Mouse (Mus musculus): Measurements from ENCODE around the gene Ncam1. TPM values are rescaled to one million over a fixed set of nuclear protein-coding genes. Genes with fewer than 3 reads are reported as not detected.

The Ncam1 gene
- polyA plus RNA-seq, 1 experiment = 0.64 TPM

DNA sequence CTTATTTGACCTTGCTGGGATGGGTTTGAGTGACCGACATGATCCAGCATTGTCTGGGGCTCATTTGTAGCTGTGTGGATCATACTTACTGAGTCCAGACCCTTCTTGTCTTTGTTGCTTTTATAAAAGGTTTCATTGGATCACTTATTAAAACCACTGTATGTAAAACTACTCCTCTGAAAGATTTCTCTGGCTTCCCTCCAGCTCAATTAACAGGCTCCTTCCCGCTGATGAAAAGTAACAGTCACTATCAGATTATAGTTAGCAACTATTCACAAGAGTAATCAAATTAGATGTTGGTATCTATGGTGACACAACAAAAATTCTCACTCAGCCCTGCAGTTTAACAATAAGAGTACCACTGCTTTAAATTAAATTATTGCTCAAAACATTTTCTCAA lies 107.4 kb downstream of the Ncam1 start:
- DNase-seq (ENCODE audit: low read depth in 1 of 2, low spot score in 2 of 2) = no peak
- no peak overlapping the region for H3K4me3 ChIP-seq (ENCODE audit: extremely low read depth, insufficient read depth, insufficient read length)
- TF ChIP-seq CTCF (IDR thresholded peaks at IDR 0.05; ENCODE audit: extremely low read depth, insufficient read depth, insufficient read length, insufficient replicate concordance) = no peak
- 84% methylated on average over 2 of the region's 2 CpGs for WGBS
- no peaks in the 10 kb centered on the region for H3K36me3 ChIP-seq (ENCODE audit: control insufficient read depth, insufficient read depth, low read length)
- H3K27ac ChIP-seq (ENCODE audit: insufficient read depth, low read length) = no peak overlapping the region
- no peaks in the 10 kb centered on the region for H3K27me3 ChIP-seq (ENCODE audit: control insufficient read depth, insufficient read depth, low read length)
- no peaks in the 10 kb centered on the region for H3K4me1 ChIP-seq (ENCODE audit: control insufficient read depth, insufficient read depth, insufficient read length)

DNA sequence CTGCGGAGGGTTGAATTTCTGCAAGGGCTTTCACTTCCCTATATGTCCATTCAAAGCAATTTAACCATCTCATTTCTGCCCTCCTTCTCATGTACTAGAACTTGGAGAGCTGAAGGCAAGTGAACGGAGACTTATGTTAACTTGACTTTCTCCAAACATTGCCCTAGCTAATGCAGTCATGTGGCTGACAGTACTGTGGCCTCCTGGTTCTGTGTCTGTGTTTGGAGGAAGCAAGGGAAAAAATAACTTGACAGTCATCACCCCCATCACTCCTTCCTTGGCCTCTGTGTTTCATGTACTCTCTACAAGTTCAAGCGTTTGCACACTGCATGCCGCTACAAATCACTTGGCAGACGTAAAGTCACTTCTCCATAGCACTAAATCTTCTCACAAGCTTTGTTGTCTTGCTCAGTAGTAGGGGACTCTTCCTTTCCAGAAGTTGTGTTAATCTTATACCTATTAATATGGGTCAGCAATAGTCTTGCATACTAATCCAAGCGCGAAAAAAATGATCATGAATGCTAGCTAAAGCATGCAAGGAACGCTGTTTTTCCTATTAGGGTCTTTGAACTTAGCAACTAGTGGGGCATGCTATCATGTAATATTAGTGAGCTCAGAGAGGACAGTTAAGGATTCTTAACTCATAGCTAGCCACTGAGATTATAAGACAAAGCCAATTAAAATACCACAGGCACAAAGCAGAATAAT lies 115.0 kb downstream of the Ncam1 start:
- Histone ChIP-seq H3K36me3 (ENCODE audit: control insufficient read depth, insufficient read depth, low read length) (no peaks in the 10 kb centered on the region), H3K27me3 (ENCODE audit: control insufficient read depth, insufficient read depth, low read length) (no peaks in the 10 kb centered on the region), H3K27ac (ENCODE audit: insufficient read depth, low read length) (no peak overlapping the region), H3K4me3 (ENCODE audit: extremely low read depth, insufficient read depth, insufficient read length) (no peak overlapping the region), H3K4me1 (ENCODE audit: control insufficient read depth, insufficient read depth, insufficient read length) (no peaks in the 10 kb centered on the region)
- no peak for TF ChIP-seq POLR2A (IDR thresholded peaks at IDR 0.05; ENCODE audit: low read depth, low read length)
- TF ChIP-seq CTCF (IDR thresholded peaks at IDR 0.05; ENCODE audit: extremely low read depth, insufficient read depth, insufficient read length, insufficient replicate concordance) = no peak
- DNase-seq (ENCODE audit: low read depth in 1 of 2, low spot score in 2 of 2) = no peak
- WGBS = 84% methylated on average over 8 of the region's 8 CpGs

- Histone ChIP-seq H3K27ac (ENCODE audit: insufficient read depth, low read length) (no peak overlapping the region), H3K4me3 (ENCODE audit: extremely low read depth, insufficient read depth, insufficient read length) (no peak overlapping the region), H3K27me3 (ENCODE audit: control insufficient read depth, insufficient read depth, low read length) (no peaks in the 10 kb centered on the region), H3K36me3 (ENCODE audit: control insufficient read depth, insufficient read depth, low read length) (no peaks in the 10 kb centered on the region), H3K4me1 (ENCODE audit: control insufficient read depth, insufficient read depth, insufficient read length) (no peaks in the 10 kb centered on the region)
- no peak for DNase-seq (ENCODE audit: low read depth in 1 of 2, low spot score in 2 of 2)
- no peak for TF ChIP-seq POLR2A (IDR thresholded peaks at IDR 0.05; ENCODE audit: low read depth, low read length)
- no peak for TF ChIP-seq CTCF (IDR thresholded peaks at IDR 0.05; ENCODE audit: extremely low read depth, insufficient read depth, insufficient read length, insufficient replicate concordance)
- WGBS = 85% methylated on average over 7 of the region's 7 CpGs
Observed at GRCm38 (mm10) chr9:49681848-49682469, 116.8 kb downstream of the Ncam1 start.

GRCm38 (mm10) chr9:49679270-49679669 lies 119.5 kb downstream of the Ncam1 start:
- WGBS = 64% methylated on average over 3 of the region's 3 CpGs
- H3K36me3 ChIP-seq (ENCODE audit: control insufficient read depth, insufficient read depth, low read length) = no peaks in the 10 kb centered on the region
- H3K27me3 ChIP-seq (ENCODE audit: control insufficient read depth, insufficient read depth, low read length) = no peaks in the 10 kb centered on the region
- no peak for DNase-seq (ENCODE audit: low read depth in 1 of 2, low spot score in 2 of 2)
- no peak for TF ChIP-seq CTCF (IDR thresholded peaks at IDR 0.05; ENCODE audit: extremely low read depth, insufficient read depth, insufficient read length, insufficient replicate concordance)
- no peak for TF ChIP-seq POLR2A (IDR thresholded peaks at IDR 0.05; ENCODE audit: low read depth, low read length)
- H3K4me3 ChIP-seq (ENCODE audit: extremely low read depth, insufficient read depth, insufficient read length) = no peak overlapping the region
- H3K4me1 ChIP-seq (ENCODE audit: control insufficient read depth, insufficient read depth, insufficient read length) = no peaks in the 10 kb centered on the region
- no peak overlapping the region for H3K27ac ChIP-seq (ENCODE audit: insufficient read depth, low read length)

DNA sequence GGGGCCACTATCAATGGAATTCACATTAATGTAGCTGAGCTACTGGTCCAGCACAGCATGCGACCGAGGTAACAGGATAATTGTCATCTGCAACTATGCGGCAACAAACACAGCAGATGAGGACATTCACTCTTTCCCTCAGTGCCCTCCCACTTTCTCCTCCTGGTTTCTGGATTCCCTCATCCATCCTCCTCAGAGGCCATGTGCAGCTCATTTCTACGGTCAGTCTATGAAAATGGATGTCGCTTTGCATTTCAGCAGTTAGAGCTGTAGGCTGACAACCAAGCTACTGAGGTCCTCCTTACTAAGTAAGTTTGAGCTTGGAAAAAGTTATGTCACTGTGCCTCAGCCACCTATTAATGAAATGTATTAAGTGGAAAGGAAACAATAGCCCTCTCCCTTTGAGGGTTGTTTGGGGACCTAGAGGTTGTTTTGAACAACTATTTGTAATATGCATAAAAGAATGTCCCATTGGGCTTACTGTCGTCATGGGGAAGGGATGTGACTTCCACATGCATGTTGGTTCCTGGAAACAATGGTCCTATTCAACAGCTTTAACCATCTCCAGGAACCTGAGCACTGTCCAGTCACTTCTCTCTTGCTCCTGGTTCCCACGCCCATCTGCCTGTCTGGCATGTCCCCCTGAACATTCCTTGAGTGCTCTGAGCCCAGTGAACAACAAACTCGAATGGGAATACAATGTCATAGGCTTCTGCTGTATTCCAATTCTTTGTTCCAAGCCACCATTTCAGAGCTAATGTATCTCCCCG lies 122.8 kb downstream of the Ncam1 start:
- TF ChIP-seq POLR2A (IDR thresholded peaks at IDR 0.05; ENCODE audit: low read depth, low read length) (no peak), CTCF (IDR thresholded peaks at IDR 0.05; ENCODE audit: extremely low read depth, insufficient read depth, insufficient read length, insufficient replicate concordance) (no peak)
- no peaks in the 10 kb centered on the region for H3K27me3 ChIP-seq (ENCODE audit: control insufficient read depth, insufficient read depth, low read length)
- H3K4me1 ChIP-seq (ENCODE audit: control insufficient read depth, insufficient read depth, insufficient read length) = no peaks in the 10 kb centered on the region
- H3K4me3 ChIP-seq (ENCODE audit: extremely low read depth, insufficient read depth, insufficient read length) = no peak overlapping the region
- no peak for DNase-seq (ENCODE audit: low read depth in 1 of 2, low spot score in 2 of 2)
- H3K36me3 ChIP-seq (ENCODE audit: control insufficient read depth, insufficient read depth, low read length) = no peaks in the 10 kb centered on the region
- H3K27ac ChIP-seq (ENCODE audit: insufficient read depth, low read length) = no peak overlapping the region
- WGBS = 81% methylated on average over 9 of the region's 9 CpGs

DNA sequence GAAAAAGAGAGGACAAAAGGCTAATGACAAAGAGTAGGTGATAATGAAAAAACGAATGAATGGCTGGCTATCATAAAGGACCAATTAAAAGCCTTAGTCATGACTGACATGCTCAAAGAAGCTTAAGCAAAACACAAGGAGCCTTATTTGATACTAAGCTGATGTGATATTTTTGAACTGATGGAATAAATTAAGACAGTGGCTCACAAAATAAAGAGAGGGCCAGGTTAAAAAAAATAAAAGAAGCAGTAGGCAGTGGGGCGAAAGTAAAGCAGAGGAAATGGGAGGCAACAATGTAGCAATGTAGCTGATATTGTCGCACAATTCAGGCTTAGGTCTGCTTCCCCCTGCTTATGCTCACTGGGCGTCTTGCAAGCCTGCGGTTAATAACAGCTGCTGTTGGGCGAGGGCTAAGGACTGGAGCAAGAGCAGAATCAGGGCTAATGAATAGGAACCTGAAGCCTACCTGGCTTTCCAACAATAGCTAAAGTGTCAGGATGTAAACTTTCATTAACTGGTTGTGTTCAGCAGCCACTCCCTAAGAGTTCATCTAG lies 126.0 kb downstream of the Ncam1 start:
- no peak for DNase-seq (ENCODE audit: low read depth in 1 of 2, low spot score in 2 of 2)
- Histone ChIP-seq H3K27me3 (ENCODE audit: control insufficient read depth, insufficient read depth, low read length) (no peaks in the 10 kb centered on the region), H3K36me3 (ENCODE audit: control insufficient read depth, insufficient read depth, low read length) (no peaks in the 10 kb centered on the region), H3K27ac (ENCODE audit: insufficient read depth, low read length) (no peak overlapping the region), H3K4me1 (ENCODE audit: control insufficient read depth, insufficient read depth, insufficient read length) (no peaks in the 10 kb centered on the region), H3K4me3 (ENCODE audit: extremely low read depth, insufficient read depth, insufficient read length) (no peak overlapping the region)
- TF ChIP-seq CTCF (IDR thresholded peaks at IDR 0.05; ENCODE audit: extremely low read depth, insufficient read depth, insufficient read length, insufficient replicate concordance) (no peak), POLR2A (IDR thresholded peaks at IDR 0.05; ENCODE audit: low read depth, low read length) (no peak)
- 34% methylated on average over 6 of the region's 6 CpGs for WGBS

Data from spleen, adult 2 months (tissue).